Mouse (Mus musculus) spleen, adult 2 months (tissue): ENCODE results near the gene Wars. TPM values are rescaled to one million over a fixed set of nuclear protein-coding genes. Genes with fewer than 3 reads are reported as not detected.

Experiments used
- DNase-seq, 2 experiments: peaks; one replicate each; pipeline versions ENCODE4 v3.0.0 to v3.0.0-alpha.2; 2012 to 2021; ENCODE audit warnings: low spot score in 2 of 2, low read depth in 1 of 2
- H3K27ac ChIP-seq: fragments of 200-500 bp; 2 replicates; pipeline ENCODE4 v1.5.1; 2012; ENCODE audit warnings: low read length, inconsistent platforms; ENCODE audit not compliant: insufficient read depth
- H3K27me3 ChIP-seq: fragments of 200-500 bp; 2 replicates; pipeline ENCODE4 v1.6.1; 2012; ENCODE audit warnings: mild to moderate bottlenecking, moderate library complexity, low read length, inconsistent platforms; ENCODE audit not compliant: control insufficient read depth, insufficient read depth
- H3K36me3 ChIP-seq: fragments of 200-500 bp; 2 replicates; pipeline ENCODE4 v1.6.1; 2012; ENCODE audit warnings: mild to moderate bottlenecking, low read length, inconsistent platforms; ENCODE audit not compliant: control insufficient read depth, insufficient read depth
- H3K4me1 ChIP-seq: fragments of 200-500 bp; 2 replicates; pipeline ENCODE4 v1.6.1; 2011; ENCODE audit warnings: inconsistent platforms; ENCODE audit not compliant: control insufficient read depth, insufficient read depth, insufficient read length
- H3K4me3 ChIP-seq: fragments of 200-500 bp; 2 replicates; pipeline ENCODE4 v1.5.1; 2011; ENCODE audit warnings: mild to moderate bottlenecking, inconsistent platforms; ENCODE audit not compliant: insufficient read depth, insufficient read length; ENCODE audit errors: extremely low read depth
- CTCF ChIP-seq: fragments of 200-500 bp; IDR thresholded peaks from 2 replicates; pipeline ENCODE4 v1.5.1; 2011; ENCODE audit warnings: mild to moderate bottlenecking, inconsistent platforms; ENCODE audit not compliant: insufficient read depth, insufficient read length, insufficient replicate concordance; ENCODE audit errors: extremely low read depth
- POLR2A ChIP-seq: fragments of 200-500 bp; IDR thresholded peaks from 2 replicates; pipeline ENCODE4 v1.6.1; 2011; ENCODE audit warnings: low read depth, low read length, inconsistent platforms
- WGBS: fragments of 180-500 bp; shearing (Covaris S2); methylation state at CpG from one replicate; pipeline ENCODE4 v1.1.7; 2018; 5-methylcytosine and 5-hydroxymethylcytosine counted together
- polyA plus RNA-seq: library from polyadenylated mRNA; depleted of rRNA; stranded (reverse); fragments of >200 nt; gene quantifications from 2 replicates; pipeline ENCODE4 v1.2.3, GENCODE M21; 2012; rRNA removed

Wars gene
- polyA plus RNA-seq, 1 experiment: 45.5 TPM

DNA sequence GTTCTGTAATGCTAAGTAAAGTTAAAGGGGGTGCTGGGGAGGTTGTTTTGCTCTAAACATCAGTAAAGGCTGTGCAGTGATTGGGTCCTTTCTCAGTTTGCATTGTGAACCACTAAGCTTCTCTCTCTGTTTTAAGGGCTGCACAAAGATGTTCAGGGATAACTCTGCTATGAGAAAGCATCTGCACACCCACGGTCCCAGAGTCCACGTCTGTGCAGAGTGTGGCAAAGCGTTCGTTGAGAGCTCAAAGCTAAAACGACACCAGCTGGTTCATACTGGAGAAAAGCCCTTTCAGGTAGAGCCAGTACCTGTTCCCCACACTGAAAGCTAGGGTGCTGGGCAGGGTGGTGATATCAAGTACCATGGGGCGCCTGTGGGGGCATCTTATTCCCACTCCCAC lies 79.5 kb downstream of the Wars start:
- DNase-seq: no peak
- WGBS: 95% methylated on average over 6 of the region's 6 CpGs
- Histone ChIP-seq H3K4me1 (no peaks in the 10 kb centered on the region; the same call in 1 of the 2 replicates), H3K27me3 (no peaks in the 10 kb centered on the region), H3K36me3 (peaks cover 10% of the 10 kb centered on the region), H3K27ac (no peak overlapping the region), H3K4me3 (no peak overlapping the region)
- no peak for TF ChIP-seq CTCF
- no peak for TF ChIP-seq POLR2A

- Histone ChIP-seq H3K4me1 (no peaks in the 10 kb centered on the region; the same call in 1 of the 2 replicates), H3K27ac (no peak overlapping the region)
- 86% methylated on average over 6 of the region's 6 CpGs for WGBS
Observed at GRCm38 (mm10) chr12:108812463-108812862, 81.5 kb downstream of the Wars start.

DNA sequence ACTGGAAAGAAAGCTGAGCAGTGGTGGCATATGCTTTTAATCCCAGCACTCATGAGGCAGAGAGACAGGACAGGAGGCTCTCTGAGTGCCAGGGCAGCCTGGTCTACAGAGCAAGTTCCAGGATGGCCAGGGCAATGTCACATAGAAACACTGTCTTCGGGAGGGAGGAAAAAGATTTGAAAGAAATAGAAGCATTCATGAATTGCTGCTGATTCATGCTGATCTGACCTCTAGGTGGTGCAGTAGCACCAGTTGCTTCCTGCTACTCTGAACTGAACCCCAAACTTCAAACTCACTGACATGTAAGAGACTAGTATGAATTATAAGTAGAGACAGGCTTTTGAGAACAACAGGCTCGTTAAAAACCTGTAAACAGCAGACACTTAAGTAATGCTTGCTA lies 82.8 kb downstream of the Wars start:
- Histone ChIP-seq H3K27ac (no peak overlapping the region), H3K4me1 (no peaks in the 10 kb centered on the region; the same call in 1 of the 2 replicates), H3K27me3 (no peaks in the 10 kb centered on the region), H3K36me3 (peaks cover 14% of the 10 kb centered on the region), H3K4me3 (no peak overlapping the region)
- peak in 1 of 2 experiments; percentile 20 for DNase-seq
- TF ChIP-seq CTCF (peak; percentile 34; the same call in 1 of the 2 replicates), POLR2A (no peak)
- 14% methylated on average over 2 of the region's 2 CpGs for WGBS

More at GRCm38 (mm10) chr12:108812463-108812862, 81.5 kb downstream of the Wars start:
- DNase-seq: no peak
- peaks cover 12% of the 10 kb centered on the region for H3K36me3 ChIP-seq
- no peaks in the 10 kb centered on the region for H3K27me3 ChIP-seq
- H3K4me3 ChIP-seq: no peak overlapping the region
- TF ChIP-seq CTCF (no peak), POLR2A (no peak)

DNA sequence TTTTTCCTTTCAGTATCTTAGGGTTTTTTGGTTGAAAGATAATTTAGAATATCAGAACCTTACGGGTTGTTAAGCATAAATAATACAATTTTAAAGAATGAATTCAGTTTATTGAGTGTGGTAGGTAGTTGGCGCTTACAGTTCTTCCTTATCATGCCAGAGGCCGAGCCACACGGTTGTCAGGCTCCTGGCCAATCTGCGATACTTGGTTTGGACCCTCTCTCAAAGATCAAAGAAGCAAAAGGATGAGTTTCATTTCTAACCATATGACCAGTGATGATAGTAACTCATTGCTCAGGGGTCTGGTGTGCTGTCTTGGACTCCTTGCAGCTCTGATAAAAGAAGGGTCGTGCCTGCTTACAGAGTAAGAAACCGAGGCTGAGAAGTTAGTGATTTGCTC lies 83.7 kb downstream of the Wars start:
- WGBS: 81% methylated on average over 7 of the region's 7 CpGs
- TF ChIP-seq POLR2A (no peak), CTCF (no peak)
- DNase-seq: no peak
- no peak overlapping the region for H3K27ac ChIP-seq
- H3K4me3 ChIP-seq: no peak overlapping the region
- no peaks in the 10 kb centered on the region for H3K27me3 ChIP-seq
- no peaks in the 10 kb centered on the region; the same call in 1 of the 2 replicates for H3K4me1 ChIP-seq
- H3K36me3 ChIP-seq: peaks cover 12% of the 10 kb centered on the region

Other genes starting within 250 kb of the Wars start
- 0.11 TPM in 1 of 2 replicates, not detected in the other for gene Degs2, start 191.9 kb downstream of the Wars start, polyA plus RNA-seq
- 15.2 and 21.0 TPM in 2 replicates for gene Yy1, start 101.2 kb downstream of the Wars start, polyA plus RNA-seq
- gene Slc25a29, start 58.3 kb downstream of the Wars start, polyA plus RNA-seq: 5.9 and 9.6 TPM in 2 replicates
- gene Slc25a47, start 58.1 kb downstream of the Wars start, polyA plus RNA-seq: 3.2 and 5.2 TPM in 2 replicates
- gene Wdr25, start 543 bp downstream of the Wars start, polyA plus RNA-seq: 6.4 and 9.5 TPM in 2 replicates
- 3.1 and 4.8 TPM in 2 replicates for gene Begain, start 174.0 kb upstream of the Wars start, polyA plus RNA-seq